Mouse (Mus musculus) gastrocnemius, adult 8-10 months (tissue): ENCODE data around the gene Map2k2. TPM values are rescaled to one million over a fixed set of nuclear protein-coding genes. Genes with fewer than 3 reads are reported as not detected.
"Not testable (repeated sequence)": the region's sequence is repeated elsewhere in the genome, so short reads cannot be mapped to it uniquely, and the experiment has no call there.

Experiments
- DNase-seq, 2 experiments: peaks; one replicate each; pipeline ENCODE4 v3.0.0; 2022; ENCODE audit warnings: low spot score in 2 of 2
- total RNA-seq, 4 experiments: library from RNA; stranded (reverse); gene quantifications; 2 replicates each; pipeline ENCODE4 v1.2.4; 2022

Gene Map2k2
- total RNA-seq, 4 experiments from 2014 or later = 197 to 233 (median 208) TPM

DNA sequence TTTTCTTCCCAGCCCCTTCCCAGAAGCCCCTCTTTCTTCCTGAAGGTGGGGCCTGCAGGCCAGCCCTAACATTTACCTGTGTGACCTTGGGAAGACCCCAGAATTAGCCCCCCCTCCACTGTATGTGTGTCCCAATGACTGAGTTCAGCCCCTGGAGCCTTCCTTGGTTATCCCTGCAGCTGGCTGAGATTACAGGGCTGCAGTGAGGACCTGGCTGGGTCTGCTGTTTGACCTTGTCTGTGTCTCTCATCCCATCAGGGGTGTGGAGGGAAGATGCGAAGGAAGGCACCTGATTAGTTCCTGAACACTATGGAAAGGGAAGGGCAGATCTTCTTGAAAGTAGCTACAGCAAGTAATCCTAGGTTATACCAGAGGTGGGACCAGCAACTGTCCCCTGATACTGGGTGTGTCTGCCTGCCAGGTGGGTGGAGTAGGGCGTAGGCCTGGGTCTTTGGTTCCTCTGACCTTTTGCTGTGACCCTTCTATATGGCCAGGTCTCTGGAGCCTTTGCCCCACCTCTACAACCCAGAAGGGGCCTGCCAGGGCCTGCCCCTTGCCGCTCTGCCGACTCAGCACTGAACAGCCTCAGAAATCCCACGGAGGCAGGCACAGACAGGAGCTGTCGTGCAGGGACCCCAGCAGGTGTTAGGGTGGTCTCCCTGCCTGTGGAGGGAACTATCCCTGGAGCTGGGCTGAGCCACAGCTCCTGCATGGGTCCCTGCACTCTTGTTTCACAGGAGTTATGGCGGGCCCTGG lies 35.9 kb downstream of the Map2k2 start:
- no peak for DNase-seq

DNA sequence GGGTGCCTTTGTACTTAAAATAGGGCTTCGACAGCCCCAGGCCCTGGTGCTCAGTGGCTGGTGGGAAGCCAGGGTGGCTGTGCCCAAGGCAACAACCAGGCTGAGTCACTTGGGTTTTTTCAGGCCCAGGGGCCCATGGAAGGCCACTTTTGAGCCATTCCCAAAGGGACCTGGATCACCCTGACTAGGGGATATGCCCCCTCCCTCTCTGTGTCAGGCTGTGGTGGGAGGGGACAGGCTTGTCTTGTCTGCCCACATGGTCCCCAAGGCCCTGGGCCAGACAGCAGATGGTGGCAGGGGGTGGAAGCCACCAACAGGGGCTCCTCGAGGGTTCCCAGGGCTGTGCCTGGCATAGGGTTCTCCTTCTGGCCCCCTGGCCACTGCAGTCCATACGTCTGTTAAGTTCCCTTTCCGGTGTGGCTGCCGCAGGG lies 36.9 kb downstream of the Map2k2 start:
- DNase-seq = no peak

DNA sequence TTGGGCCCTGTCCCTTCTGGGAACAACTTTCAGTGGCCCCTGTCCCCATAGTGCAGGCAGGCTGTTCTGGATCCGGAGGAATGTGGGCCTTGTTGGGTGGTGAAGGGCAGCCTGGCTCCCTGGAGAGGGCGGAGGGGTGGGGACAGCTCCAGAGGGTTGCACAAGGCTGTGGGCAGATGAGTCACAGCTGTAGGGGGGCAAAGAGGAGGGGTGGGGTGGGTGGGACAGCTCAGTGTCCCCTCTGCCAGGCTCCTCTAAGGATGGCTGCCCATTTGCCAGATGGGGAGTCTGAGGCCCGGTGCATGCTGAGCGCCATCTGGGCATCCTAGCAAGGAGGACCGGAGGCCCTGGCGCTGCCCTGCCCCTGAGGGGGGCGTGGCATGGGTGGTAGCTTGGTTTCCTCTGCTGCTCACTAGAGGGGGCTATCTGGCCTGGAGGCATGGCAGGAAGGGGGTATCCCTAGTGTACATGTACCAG lies 37.5 kb downstream of the Map2k2 start:
- DNase-seq = no peak

DNA sequence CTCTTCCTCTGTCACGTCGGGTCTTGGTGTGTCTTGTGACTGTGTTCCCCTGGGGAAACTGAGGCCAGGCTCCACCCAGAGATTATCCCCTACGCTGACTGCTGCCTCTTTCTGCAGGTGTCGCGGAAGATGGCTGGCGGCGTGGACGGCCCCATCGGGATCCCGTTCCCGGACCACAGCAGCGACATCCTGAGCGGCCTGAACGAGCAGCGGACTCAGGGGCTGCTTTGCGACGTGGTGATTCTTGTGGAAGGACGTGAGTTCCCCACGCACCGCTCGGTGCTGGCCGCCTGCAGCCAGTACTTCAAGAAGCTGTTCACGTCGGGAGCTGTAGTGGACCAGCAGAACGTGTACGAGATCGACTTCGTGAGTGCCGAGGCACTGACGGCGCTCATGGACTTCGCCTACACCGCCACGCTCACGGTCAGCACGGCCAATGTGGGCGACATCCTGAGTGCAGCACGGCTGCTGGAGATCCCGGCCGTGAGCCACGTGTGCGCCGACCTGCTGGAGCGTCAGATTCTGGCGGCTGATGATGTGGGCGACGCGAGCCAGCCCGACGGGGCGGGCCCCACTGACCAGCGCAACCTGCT lies 38.2 kb downstream of the Map2k2 start:
- DNase-seq = no peak

DNA sequence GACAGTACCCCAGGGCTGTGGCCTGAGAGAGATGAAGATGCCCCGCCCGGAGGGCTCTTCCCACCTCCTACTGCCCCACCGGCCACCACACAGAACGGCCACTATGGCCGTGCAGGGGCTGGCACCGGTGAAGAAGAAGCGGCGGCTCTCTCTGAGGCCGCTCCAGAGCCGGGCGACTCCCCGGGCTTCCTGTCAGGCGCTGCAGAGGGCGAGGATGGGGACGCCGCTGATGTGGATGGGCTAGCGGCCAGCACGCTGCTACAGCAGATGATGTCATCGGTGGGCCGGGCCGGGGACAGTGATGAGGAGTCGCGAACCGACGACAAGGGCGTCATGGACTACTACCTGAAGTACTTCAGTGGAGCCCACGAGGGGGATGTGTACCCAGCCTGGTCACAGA lies 39.0 kb downstream of the Map2k2 start:
- DNase-seq = no peak

DNA sequence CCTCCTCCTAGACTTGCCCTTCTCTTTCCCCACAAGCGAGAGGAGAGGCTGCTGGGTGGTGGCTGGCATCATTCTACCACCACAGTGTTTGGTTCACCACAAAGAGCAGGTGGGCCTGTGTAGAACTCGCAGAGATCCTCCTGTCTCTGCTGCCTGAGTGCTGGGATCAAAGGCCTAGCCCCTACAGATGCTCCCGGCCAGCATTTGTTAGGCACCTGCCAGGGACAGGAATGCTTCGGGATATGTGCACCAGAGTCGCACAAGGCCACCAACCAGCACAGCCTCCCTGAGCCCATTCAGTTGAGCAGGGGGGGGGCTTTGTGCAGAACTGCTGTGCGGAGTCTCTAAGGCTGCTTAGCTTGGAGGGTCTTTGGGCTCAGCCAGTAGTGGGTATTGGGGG lies 39.6 kb downstream of the Map2k2 start:
- no peak for DNase-seq

DNA sequence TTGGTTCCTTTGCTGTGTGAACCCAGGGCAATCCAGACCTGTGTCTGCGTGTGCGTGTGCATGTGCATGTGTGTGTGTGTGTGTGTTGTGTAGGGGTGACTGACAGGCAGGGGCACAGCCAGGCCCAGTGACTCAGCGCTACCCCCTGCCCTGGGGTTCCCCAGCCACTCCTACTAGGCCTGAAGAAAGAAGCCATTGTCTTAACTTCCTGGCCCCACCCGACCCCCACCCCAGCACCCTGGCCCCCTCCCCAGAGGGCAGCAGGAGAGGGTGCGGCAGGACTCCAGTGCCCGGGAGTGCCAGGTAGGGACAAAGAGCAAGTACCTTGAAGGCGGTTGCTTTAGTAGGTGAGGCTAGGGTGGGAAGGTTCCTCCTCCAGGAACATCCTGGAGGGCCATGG lies 40.1 kb downstream of the Map2k2 start:
- no peak for DNase-seq

DNA sequence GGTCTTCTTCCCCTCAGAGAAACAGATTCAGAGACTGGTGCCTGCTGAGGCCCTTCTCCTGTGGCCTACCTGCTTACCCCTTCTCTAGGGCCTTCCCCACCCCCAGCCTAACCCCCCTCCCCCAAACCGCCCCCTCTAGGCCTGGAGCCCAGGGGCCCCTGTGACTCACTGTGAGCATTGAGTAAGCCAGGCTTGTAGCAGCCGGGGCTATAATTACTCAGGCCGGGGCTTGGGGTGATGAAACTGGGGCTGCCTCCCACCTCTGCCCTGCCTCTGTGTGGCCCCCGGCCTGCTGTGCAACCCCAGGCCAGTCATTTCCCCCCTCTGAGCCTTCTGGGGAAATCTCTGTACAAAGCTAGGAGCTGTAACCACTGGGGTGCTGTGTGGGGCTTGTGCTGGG lies 40.6 kb downstream of the Map2k2 start:
- no peak for DNase-seq

DNA sequence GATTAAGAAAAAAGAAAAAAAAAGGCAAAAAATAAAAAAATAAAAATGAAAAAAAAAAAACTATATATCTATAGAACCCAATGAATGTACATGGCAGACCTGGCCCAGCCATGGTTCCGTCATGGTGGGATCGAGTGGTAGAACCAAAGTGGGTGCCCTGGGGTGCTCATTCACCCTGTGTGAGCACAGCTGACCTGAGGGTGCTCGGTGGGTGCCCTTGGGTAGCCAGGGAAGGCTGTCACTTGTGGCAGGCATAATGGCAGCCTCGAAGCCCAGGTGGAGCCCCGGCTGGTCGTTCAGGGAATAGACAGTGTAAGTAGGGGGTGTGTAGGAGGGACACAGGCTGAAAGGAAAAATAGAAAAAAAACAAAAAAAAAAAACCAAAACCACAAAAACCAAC lies 45.5 kb downstream of the Map2k2 start:
- DNase-seq = no peak

DNA sequence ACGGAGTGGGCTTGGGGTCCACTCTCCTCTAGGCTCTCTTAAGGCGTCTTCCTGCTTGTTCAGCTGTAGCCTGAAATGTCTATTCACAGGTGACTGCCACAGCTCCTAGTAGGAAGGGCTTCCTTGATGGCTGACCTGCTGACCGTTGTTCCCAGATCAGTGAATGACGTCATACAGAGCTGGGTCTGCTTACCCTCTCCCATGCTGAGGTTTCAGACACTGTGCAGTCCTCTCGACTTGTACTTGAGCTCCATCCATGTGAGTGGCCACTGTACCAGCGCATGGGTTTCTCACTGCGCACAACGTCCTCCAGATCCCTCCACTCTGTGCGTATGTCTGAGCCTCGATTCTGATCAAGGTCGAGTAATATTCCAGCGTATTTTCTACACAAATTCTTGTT lies 46.9 kb downstream of the Map2k2 start:
- no peak for DNase-seq

DNA sequence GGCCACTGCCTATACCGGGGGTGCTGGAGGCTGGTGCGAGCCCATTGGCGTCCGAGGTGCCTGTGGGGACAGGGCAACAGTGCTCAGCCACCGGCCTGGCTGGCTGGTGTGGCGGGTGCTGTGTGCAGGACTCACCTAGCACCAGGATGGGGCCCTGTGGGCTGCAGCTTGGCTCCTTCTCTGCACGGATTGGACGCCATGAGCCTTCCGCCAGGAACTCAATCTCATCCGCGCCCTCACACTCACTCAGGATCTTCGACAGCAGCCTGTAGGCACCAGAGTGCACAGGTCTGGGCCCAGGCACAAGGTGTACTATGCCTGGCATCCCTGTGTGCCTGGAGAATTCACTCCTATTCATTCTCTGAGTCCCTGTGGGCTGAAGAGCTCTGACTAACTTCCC lies 48.6 kb downstream of the Map2k2 start:
- DNase-seq = no peak

DNA sequence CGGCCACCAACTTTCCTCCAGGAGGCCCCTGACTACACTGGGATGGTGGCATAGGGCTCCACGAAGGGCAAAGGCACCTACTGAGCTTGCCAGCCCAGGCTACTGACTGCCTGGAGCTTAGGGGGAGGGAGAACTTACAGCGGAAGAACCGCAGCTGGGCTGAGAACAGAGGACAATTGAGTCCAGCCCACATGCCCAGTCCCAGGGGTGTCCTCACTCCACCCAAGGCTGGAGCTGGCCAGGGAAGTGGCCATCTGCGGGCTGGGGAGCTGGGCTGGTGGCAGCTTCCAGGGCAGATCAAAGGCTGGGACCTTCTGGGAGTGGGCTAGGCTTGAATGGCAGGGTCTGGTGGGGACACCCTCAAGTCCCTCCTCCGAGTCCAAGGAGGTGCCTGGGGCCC lies 49.0 kb downstream of the Map2k2 start:
- no peak for DNase-seq

DNA sequence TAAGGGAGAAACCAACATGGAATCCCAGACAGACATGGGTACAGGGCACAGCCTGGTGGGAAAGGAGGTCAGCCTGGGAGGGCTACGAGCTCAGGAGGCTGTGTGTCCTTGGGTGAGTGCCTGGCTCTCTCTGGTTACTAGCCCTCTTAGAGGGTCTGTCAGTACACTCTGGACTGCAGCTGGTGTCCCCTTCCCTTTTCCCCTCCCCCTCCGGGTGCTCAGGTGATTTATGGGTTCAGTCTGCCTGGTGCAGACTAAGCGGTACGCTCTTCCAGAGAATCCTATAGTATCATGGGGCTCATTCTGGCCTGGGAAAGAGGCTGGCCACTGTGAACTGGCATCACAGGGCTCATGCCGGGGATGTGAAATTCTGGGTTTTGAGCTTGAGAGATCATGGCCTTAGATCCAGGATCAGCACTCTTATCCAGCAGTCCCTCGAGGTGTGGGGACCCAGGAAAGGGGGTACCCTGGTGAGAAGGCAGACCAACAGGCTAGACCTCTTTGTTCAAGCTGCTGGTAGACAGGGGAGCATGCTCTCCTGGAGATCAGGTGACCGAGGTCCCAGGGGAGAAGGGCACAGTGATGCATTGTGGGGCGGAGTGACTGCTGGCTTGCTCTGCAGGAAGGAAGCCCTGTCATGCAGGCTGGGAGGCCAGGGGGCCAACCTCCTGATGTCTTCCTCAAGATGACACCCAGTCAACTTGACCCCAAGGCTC lies 56.0 kb downstream of the Map2k2 start:
- no peak for DNase-seq

DNA sequence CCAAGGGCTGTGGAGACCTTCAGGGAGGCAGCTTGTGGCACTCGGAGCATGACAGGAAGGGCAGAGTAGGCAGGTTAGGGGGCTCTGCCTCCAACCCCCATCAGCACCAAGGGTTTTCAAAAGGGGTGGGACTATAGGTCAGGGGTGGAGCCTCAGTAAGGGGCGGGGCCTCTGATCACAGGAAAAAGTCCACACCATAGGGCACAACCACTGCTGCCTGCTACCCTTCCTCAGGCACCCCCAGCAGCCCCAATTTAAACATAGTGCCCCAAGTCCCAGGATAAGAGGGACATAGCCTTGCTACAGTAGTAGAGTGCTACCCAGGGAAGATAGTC lies 56.6 kb downstream of the Map2k2 start:
- DNase-seq = no peak

DNA sequence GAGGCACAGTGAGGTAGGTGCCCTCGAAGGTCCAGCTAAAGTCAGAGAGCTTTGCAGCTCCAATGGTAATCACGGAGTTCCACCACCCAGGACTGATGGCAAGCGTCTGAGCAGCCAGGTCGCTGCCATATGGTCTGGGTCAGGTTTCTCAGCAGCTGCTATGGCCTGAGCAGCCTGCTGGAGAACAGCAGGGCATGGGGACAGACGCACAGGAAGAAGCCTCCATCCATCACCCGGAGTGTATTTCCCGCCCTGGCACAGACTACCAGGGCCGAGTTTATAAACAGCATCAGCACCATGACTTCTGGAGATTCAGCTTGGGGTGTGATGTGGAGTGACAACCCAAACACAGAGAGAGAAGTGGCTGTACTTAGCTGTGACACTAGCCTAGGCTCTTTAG lies 59.4 kb downstream of the Map2k2 start:
- no peak for DNase-seq

DNA sequence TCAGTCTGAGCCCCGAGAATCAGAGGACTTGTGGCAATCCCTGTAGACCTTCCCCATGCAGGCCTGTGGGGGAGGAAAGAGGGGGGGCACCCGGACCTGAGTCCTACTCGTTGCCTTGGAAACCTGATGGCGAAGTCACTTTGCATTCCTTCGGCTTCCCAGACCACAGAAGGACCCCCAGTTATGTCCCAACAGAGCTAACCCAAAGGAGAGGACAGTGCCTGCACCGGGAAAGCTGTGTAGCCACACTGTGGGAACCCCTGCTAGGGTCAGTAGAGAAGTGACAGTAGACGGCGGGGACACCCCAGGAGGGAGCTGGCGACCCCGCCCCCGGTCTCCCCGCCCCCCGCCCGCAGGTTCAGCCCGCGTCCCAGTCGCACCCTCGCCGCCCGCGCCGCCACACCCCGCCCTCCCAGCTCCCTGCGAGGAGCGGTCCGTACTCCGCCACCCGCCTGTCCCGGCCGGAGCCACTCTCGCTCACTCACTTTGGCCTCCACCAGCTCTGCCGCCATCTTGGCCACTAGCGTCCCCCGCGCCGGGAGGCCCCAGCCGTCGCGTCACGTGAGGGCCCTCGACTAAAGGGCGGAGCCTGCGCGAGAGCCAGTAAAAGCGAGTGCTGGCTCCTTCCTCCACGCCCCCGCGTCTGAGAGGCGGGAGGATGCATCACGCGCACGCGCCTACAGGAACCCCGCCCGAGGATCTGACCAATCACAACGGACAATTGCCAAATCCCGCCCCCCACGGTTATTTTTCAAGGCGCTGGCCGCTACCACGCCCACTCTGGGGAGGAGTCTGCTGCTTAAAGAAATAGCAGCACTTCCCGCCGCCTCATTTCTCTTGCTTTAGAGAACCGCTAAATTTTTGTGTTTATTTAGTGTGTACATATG lies 61.7 kb downstream of the Map2k2 start, which contains the start of gene Pias4:
Gene Pias4, minus strand, starts transcription at position 724 of the 887 bp plus-strand sequence.
- DNase-seq = peak; percentile 100

DNA sequence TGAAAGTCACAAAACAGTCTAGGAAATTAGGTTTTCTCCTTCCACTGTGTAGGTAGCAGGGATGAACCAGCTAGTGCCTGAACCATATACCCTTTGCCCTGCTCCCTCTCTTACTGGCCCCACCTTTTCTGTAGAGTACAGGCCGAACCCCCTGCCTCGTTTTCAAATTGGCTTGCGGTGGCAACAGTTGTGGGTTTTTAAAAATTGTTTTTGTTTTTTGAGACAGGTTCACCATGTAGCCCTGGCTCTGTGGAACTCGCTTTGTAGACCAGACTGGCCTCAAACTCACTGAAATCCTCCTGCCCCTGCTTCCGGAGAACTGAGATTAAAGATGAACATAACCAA lies 62.3 kb downstream of the Map2k2 start:
- no peak for DNase-seq

DNA sequence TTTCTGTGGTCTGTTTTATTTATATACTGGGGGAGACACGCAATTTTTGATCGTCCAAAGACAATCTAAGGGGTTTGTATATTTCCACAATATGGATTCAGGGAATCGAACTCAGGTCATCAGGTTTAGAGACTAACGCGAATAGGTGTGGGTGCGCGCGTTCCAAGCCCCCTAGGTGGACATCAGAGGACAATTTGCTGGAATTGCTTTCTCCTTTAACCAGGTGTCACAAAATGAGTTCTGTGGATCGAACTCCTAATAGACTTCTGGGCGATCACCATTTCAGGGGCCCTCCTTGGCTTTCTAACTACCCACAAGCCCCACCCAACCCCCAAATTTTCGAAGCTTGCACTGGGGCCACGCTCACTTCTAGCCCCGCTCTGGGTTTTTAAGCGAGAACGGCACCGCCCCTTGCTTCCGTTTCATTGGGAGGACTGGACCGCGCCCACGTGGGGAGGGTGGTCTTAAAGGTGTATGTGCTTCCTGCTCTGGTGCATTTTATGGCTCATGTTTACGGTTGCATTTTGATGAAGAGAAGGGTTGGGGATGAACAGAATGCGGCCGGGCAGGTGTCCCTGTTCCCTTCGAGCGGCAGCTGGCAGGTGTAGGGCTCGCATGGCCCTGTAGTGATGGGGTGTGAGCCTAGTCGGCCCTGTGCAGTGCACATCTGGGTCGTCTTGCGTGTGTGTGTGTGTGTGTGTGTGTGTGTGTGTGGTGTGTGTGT lies 63.0 kb downstream of the Map2k2 start:
- DNase-seq = peak; percentile 75 to 80

DNA sequence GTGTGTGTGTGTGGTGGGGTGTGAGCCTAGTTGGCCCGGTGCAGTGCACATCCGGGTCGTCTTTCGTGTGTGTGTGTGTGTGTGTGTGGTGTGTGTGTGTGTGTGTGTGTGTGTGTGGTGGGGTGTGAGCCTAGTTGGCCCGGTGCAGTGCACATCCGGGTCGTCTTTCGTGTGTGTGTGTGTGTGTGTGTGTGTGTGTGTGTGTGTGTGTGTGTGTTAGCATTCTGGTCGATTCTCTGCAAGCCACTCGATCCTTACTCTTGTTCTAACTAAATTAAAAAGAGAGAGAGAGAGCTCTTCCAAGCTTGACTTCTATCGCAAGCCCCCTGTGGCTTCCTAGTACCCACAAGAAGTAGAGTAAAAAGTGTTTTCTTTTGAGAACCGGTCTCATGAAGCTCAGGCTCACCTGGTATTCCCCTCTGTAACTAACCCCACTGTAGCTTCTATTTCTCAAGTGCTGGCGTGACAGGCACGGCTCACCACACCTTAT lies 63.7 kb downstream of the Map2k2 start:
- not testable (repeated sequence) for DNase-seq

DNA sequence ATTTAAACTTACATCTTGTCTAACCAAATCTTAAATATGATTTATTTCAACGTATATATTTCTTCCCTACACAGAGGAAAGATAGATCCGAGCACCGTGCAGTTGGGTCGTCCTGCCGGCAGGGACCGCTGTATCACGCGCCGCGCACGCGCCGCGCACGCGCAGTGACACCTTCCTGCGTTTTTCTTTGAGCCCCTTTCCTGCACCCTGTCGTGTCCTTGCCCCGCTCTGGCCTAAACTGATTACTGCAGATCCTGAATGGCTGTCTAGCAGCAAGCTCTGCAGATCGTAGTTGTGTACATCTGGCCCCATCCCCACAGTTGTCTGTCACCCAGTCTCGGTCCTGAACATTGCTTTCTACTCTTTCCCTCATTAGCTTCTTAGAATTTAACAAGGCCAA lies 67.4 kb downstream of the Map2k2 start:
- peak in 1 of 2 experiments; percentile 72 for DNase-seq
